Mouse (Mus musculus): ENCODE measurements around the gene Atp5h.

Gene Atp5h

GRCm38 (mm10) chr11:115435596-115436337 is 16.0 kb upstream of the Atp5h start:
- peak; percentile 83 to 85 for DNase-seq

GRCm38 (mm10) chr11:115433342-115433741 is 13.6 kb upstream of the Atp5h start:
- DNase-seq, result no peak

GRCm38 (mm10) chr11:115432814-115433213 is 13.1 kb upstream of the Atp5h start:
- no peak for DNase-seq

GRCm38 (mm10) chr11:115430561-115430960 is 10.8 kb upstream of the Atp5h start:
- DNase-seq, result no peak

GRCm38 (mm10) chr11:115429307-115429706 is 9.5 kb upstream of the Atp5h start:
- peak; percentile 55 to 62 for DNase-seq

- peak; percentile 77 to 85 for DNase-seq
These were observed 7.9 kb upstream of the Atp5h start for GRCm38 (mm10) chr11:115427482-115428331.

GRCm38 (mm10) chr11:115425671-115426070 is 5.9 kb upstream of the Atp5h start:
- DNase-seq, result no peak

- no peak for DNase-seq
These were observed 4.9 kb upstream of the Atp5h start for GRCm38 (mm10) chr11:115424666-115425065.

GRCm38 (mm10) chr11:115423091-115423490 is 3.3 kb upstream of the Atp5h start:
- DNase-seq, result no peak

- DNase-seq, result peak; percentile 30 to 41
These were observed 2.2 kb upstream of the Atp5h start for GRCm38 (mm10) chr11:115421972-115422371.

- DNase-seq, result no peak
These were observed 1.6 kb upstream of the Atp5h start for GRCm38 (mm10) chr11:115421328-115421727.

- DNase-seq, result peak; percentile 74 to 82
These were observed 801 bp upstream of the Atp5h start for GRCm38 (mm10) chr11:115420336-115421190.

- no peak for DNase-seq
These were observed 10.2 kb downstream of the Atp5h start for GRCm38 (mm10) chr11:115409556-115409955.

GRCm38 (mm10) chr11:115408266-115408920 is 11.4 kb downstream of the Atp5h start:
- DNase-seq, result no peak

GRCm38 (mm10) chr11:115406858-115407401 is 12.8 kb downstream of the Atp5h start:
- DNase-seq, result no peak

GRCm38 (mm10) chr11:115405723-115406122 is 14.0 kb downstream of the Atp5h start:
- DNase-seq, result no peak

- peak; percentile 93 to 94 for DNase-seq
These were observed 16.2 kb downstream of the Atp5h start, which contains the start of gene Mrpl58 for GRCm38 (mm10) chr11:115403338-115404124. Gene Mrpl58 (plus strand): TSS chr11:115403752.

GRCm38 (mm10) chr11:115400630-115401391 is 19.0 kb downstream of the Atp5h start:
- DNase-seq, result peak; percentile 80 to 84

GRCm38 (mm10) chr11:115400126-115400525 is 19.6 kb downstream of the Atp5h start:
- no peak for DNase-seq

GRCm38 (mm10) chr11:115398085-115398484 is 21.7 kb downstream of the Atp5h start:
- DNase-seq, result no peak
